Mouse (Mus musculus) liver, postnatal 0 days (tissue): ENCODE results near the gene Mmp28. TPM values are rescaled to one million over a fixed set of nuclear protein-coding genes. Genes with fewer than 3 reads are reported as not detected.

ENCODE experiments used
- ATAC-seq: fragments of 200-750 bp; cut with Nextera tagmentation; 2 replicates; pipeline ENCODE4 v1.8.0; 2017; ENCODE audit warnings: mild to moderate bottlenecking, moderate library complexity
- DNase-seq: peaks from one replicate; pipeline ENCODE4 v3.0.0-alpha.2; 2016
- H3K27ac ChIP-seq: fragments of 300-500 bp; sonication (generic); 2 replicates; pipeline ENCODE4 v1.5.1; 2014; ENCODE audit warnings: antibody characterized with exemption, moderate library complexity, mild to moderate bottlenecking, low read depth
- H3K27me3 ChIP-seq: fragments of 300-500 bp; sonication (generic); 2 replicates; pipeline ENCODE4 v1.6.1; 2014; ENCODE audit warnings: low read length, control low read depth, mixed read lengths; ENCODE audit not compliant: insufficient read depth
- H3K36me3 ChIP-seq: fragments of 300-500 bp; sonication (generic); replicated peaks from 2 replicates; pipeline ENCODE4 v1.6.1; 2014; ENCODE audit warnings: mild to moderate bottlenecking, control low read depth, low read length, moderate library complexity, mixed read lengths; ENCODE audit not compliant: insufficient read depth
- H3K4me1 ChIP-seq: fragments of 300-500 bp; sonication (generic); 2 replicates; pipeline ENCODE4 v1.6.1; 2014; ENCODE audit warnings: antibody characterized with exemption, mild to moderate bottlenecking, control low read depth; ENCODE audit not compliant: insufficient read depth
- H3K4me2 ChIP-seq: fragments of 300-500 bp; sonication (generic); 2 replicates; pipeline ENCODE4 v1.6.1; 2014; ENCODE audit warnings: low read depth, mild to moderate bottlenecking, low read length, moderate library complexity, mixed read lengths
- H3K4me3 ChIP-seq: fragments of 300-500 bp; sonication (generic); 2 replicates; pipeline ENCODE4 v1.5.1; 2014; ENCODE audit warnings: low read depth, low read length
- H3K9ac ChIP-seq: fragments of 300-500 bp; sonication (generic); replicated peaks from 2 replicates; pipeline ENCODE4 v1.6.1; 2014; ENCODE audit warnings: mild to moderate bottlenecking, moderate library complexity
- H3K9me3 ChIP-seq: fragments of 300-500 bp; sonication (generic); 2 replicates; pipeline ENCODE4 v1.6.1; 2016; ENCODE audit warnings: mild to moderate bottlenecking, control low read depth, low read length, mixed read lengths
- CTCF ChIP-seq: sonication (generic); IDR thresholded peaks from 2 replicates; pipeline ENCODE4 v1.5.1; 2016; ENCODE audit warnings: antibody characterized with exemption, low read depth
- EP300 ChIP-seq: IDR thresholded peaks from 2 replicates; pipeline ENCODE4 v1.6.1; 2016; ENCODE audit warnings: antibody characterized with exemption, low read depth, mild to moderate bottlenecking
- WGBS: fragments of 180-500 bp; shearing (Covaris S2); extraction: QIAGEN DNeasy Blood & Tissue Kit; methylation state at CpG from one replicate; pipeline ENCODE4 v1.1.7; 2014; ENCODE audit not compliant: insufficient replicate concordance; 5-methylcytosine and 5-hydroxymethylcytosine counted together
- polyA plus RNA-seq: library from polyadenylated mRNA; unstranded; fragments of >200 nt; fragmentation: Nextera tagmentation; extraction: Ambion mirVana; gene quantifications from 2 replicates; pipeline ENCODE4 v1.2.1, GENCODE M21; 2015

Mmp28 gene
- polyA plus RNA-seq, 1 experiment from 2014 or later: 0.20 TPM

DNA sequence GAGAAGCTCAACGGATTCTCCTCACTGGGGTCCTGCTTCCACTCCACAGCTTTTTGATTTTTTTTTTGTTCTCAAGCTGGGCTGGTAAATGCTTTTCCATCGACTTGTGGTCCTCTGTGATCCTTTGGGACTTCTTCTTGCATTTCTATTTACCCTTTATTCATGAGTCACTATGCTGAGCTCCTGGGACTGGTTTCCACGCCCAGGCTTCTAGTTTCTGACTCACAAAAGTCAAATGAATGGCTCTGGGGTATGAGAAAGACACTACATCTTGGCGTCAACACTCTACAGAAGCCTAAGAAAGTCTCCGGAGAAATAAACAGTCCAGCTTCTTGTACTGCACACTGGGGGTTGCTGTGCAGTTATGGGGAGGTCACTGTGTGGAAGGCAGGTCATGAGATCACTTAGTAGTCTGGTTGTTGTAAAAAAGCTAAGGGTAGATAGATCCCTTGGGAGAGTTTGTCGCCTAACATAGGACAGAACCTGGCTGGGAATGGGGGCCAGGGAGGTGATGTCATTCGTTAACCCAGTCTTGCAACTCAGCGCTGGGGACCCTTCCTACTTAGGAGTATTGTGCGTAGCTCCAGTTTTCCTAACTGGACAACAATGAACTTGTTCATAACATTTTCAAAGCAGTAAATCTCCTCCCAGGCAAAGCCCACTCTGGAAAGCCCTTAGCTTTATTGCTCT, 4.8 kb downstream of the Mmp28 start:
- no peak for ATAC-seq
- no peak overlapping the region for H3K27ac ChIP-seq

GRCm38 (mm10) chr11:83457257-83457656, 5.6 kb downstream of the Mmp28 start:
- no peaks in the 10 kb centered on the region for H3K9me3 ChIP-seq
- H3K4me2 ChIP-seq: no peak overlapping the region
- no peak for TF ChIP-seq CTCF
- TF ChIP-seq EP300: no peak
- peaks cover 18% of the 10 kb centered on the region for H3K4me1 ChIP-seq
- DNase-seq (no peak), ATAC-seq (no peak)
- WGBS: 56% methylated on average over 7 of the region's 7 CpGs
- H3K4me3 ChIP-seq: no peak overlapping the region
- H3K9ac ChIP-seq: no peak overlapping the region
- H3K27ac ChIP-seq: no peak overlapping the region
- peaks cover 12% of the 10 kb centered on the region; the same call in 1 of the 2 replicates for H3K27me3 ChIP-seq
- H3K36me3 ChIP-seq: no peaks in the 10 kb centered on the region

More for the DNA sequence above, 4.8 kb downstream of the Mmp28 start:
- H3K27me3 ChIP-seq: peaks cover 20% of the 10 kb centered on the region
- DNase-seq: no peak
- H3K9ac ChIP-seq: no peak overlapping the region
- 71% methylated on average over 9 of the region's 9 CpGs for WGBS
- H3K9me3 ChIP-seq: no peaks in the 10 kb centered on the region
- TF ChIP-seq CTCF: no peak
- TF ChIP-seq EP300: no peak
- no peaks in the 10 kb centered on the region for H3K36me3 ChIP-seq
- no peak overlapping the region for H3K4me3 ChIP-seq
- peaks cover 18% of the 10 kb centered on the region for H3K4me1 ChIP-seq
- no peak overlapping the region for H3K4me2 ChIP-seq

DNA sequence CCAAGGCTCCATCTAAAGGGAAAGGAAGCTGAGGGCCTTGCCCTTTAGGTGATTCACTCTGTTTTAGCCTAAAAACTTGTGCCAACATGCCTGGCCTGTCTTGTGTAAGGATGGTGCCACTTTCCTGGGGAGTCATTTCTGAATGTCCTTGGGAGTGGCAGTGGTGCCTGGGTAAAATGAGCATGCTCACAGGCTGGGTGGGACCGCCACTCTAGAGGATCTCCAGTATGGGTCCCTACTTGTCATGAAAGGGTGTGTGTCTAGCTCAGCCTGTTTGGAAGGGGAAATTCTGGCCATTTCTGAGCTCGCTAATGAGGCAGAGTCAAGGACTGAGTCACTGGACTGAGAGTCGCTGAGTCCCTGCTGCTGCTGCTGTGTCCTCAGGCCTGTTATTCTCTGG, 7.3 kb downstream of the Mmp28 start:
- Histone ChIP-seq H3K27me3 (0 out of 2 replicates have a peak, but pooled peaks cover 4% of the 10 kb centered on the region), H3K4me2 (no peak overlapping the region), H3K9me3 (no peaks in the 10 kb centered on the region), H3K4me1 (peaks cover 16% of the 10 kb centered on the region; the same call in 1 of the 2 replicates), H3K4me3 (no peak overlapping the region), H3K9ac (no peak overlapping the region), H3K36me3 (no peaks in the 10 kb centered on the region), H3K27ac (no peak overlapping the region)
- TF ChIP-seq EP300 (no peak), CTCF (no peak)
- ATAC-seq: no peak
- WGBS: 68% methylated on average over 3 of the region's 3 CpGs
- no peak for DNase-seq

- Histone ChIP-seq H3K4me3 (no peak overlapping the region), H3K9me3 (no peaks in the 10 kb centered on the region), H3K27ac (no peak overlapping the region), H3K4me1 (peaks cover 16% of the 10 kb centered on the region; the same call in 1 of the 2 replicates), H3K9ac (no peak overlapping the region; the same call in 1 of the 2 replicates), H3K36me3 (no peaks in the 10 kb centered on the region), H3K27me3 (0 out of 2 replicates have a peak, but pooled peaks cover 4% of the 10 kb centered on the region), H3K4me2 (no peak overlapping the region)
- no peak for TF ChIP-seq CTCF
- 0 out of 2 replicates have a peak, but pooled peaks have one; percentile 11 for TF ChIP-seq EP300
- no peak for ATAC-seq
- DNase-seq: no peak
- 3% methylated on average over 4 of the region's 4 CpGs for WGBS
These were observed 8.3 kb downstream of the Mmp28 start for GRCm38 (mm10) chr11:83454548-83454947.

DNA sequence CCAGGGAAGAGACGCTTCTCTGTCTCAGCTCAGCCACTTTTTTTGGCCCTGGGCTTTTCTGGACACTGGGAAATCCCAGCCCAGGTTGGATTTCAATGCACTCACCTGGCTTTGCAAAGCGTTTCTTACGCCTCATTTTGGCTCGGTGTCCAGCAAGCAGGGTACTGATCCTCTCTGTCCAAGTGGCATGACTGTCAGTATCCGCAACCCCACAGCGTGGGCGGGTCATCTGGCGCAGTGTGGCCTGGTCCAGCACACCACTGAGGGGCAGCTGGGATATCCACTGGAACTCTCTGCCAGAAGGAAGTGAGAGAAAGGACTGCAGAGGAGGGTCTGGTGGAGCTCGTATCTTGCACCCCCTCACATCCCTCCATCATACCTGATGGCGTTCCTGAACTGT, 11.6 kb downstream of the Mmp28 start:
- no peak for ATAC-seq
- no peaks in the 10 kb centered on the region for H3K36me3 ChIP-seq
- H3K4me1 ChIP-seq: peaks cover 22% of the 10 kb centered on the region
- H3K27me3 ChIP-seq: no peaks in the 10 kb centered on the region
- H3K9me3 ChIP-seq: no peaks in the 10 kb centered on the region
- DNase-seq: no peak
- no peak for TF ChIP-seq EP300
- no peak for TF ChIP-seq CTCF
- no peak overlapping the region for H3K4me3 ChIP-seq
- H3K9ac ChIP-seq: no peak overlapping the region
- no peak overlapping the region for H3K4me2 ChIP-seq
- no peak overlapping the region for H3K27ac ChIP-seq
- 87% methylated on average over 10 of the region's 10 CpGs for WGBS

DNA sequence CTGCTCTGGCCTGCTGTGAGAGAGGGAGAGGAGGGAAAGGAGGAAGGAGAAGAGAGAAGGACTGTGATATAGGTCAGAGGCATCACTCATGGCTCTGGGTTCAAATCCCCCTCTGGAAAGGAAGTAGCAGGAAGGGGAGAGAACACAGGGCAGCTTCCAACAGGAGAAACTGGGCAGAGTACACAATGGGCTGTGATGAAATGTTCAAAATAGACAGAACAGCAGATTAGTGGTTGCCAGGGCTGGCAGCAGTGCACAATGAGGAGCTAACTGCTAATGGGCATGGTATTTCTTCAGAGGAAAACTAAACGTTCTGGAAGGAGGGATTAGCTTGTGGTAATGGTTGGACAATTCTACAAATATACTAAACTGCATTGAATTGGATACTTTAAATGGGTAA, 12.3 kb downstream of the Mmp28 start:
- WGBS: 49% methylated on average over 1 of the region's 1 CpGs
- H3K9ac ChIP-seq: no peak overlapping the region
- ATAC-seq (no peak), DNase-seq (no peak)
- no peaks in the 10 kb centered on the region for H3K27me3 ChIP-seq
- peaks cover 20% of the 10 kb centered on the region for H3K4me1 ChIP-seq
- no peak overlapping the region for H3K4me2 ChIP-seq
- no peaks in the 10 kb centered on the region for H3K36me3 ChIP-seq
- H3K9me3 ChIP-seq: no peaks in the 10 kb centered on the region
- TF ChIP-seq EP300: no peak
- TF ChIP-seq CTCF: no peak
- no peak overlapping the region for H3K27ac ChIP-seq
- H3K4me3 ChIP-seq: no peak overlapping the region
